Mouse (Mus musculus) cerebellum, adult 9-10 months (tissue): Measurements from ENCODE around the gene Limch1.
A peak's percentile ranks its signal among the peaks of the same experiment; 100 is the strongest.

Source experiments
- DNase-seq: peaks from one replicate; pipeline ENCODE4 v3.0.0; 2022

The Limch1 gene

DNA sequence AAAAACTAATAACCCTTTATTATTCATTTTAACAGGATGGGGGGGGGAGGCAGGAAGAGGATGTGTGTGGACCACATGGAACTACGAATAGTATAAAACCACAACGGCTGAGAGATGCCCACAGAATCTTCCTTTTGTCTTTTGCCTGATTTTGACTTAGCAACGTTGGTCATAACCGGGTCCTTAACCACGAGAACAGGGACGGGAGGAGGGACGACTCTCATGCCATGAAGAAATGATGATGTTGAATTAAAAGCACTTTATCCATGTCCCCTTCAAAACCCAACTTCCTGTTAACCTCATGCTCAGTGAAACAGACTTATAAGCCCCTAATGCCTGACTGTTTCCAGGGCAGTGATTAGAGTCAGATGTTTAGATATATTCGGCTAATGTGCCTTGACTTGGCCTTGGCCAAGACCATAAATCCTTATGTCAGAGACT is 41.0 kb downstream of the Limch1 start:
- DNase-seq, result no peak

GRCm38 (mm10) chr5:66789041-66789440 is 43.4 kb downstream of the Limch1 start:
- DNase-seq, result no peak

GRCm38 (mm10) chr5:66791161-66791560 is 45.5 kb downstream of the Limch1 start:
- DNase-seq, result peak; percentile 65

- no peak for DNase-seq
These were observed 47.6 kb downstream of the Limch1 start for GRCm38 (mm10) chr5:66793251-66793650.

DNA sequence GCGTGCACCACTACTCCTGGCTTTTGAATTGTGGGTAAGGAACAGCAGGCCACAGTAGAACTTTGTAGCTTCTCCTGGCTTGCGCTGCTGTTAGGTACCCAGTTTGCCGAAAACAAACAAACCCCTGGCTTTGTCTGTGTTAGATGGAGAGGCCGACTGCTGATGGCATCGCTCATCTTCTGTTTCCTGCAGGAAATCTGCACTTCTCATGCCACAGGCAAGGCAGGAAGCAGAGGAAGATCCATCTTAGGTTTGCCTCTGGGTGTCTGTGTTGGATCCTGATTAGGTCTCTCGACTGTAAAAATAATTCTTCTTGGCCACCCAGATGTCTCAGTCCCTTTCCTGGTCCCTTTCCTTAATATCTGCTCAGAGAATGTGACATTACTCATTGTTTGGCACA is 51.7 kb downstream of the Limch1 start:
- no peak for DNase-seq

DNA sequence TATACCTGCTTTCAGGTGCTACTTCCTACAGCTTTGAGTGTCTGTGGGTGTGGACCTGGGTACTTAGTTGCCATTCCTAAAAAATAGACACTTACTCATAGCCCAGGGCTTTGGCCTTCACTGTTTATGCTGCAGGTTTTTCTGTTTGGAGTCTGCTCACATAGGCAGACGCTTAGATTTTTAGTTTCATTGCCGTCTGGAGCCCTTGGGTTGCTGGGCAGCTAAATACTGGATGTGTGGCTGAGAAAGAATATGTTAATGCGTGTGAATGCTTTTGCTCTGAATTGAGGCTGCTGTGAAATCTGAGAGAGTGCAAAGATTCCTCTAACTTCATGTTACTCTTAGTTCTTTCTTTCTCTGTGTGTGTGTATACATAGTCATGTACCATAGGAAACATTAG is 52.5 kb downstream of the Limch1 start:
- DNase-seq, result no peak

- no peak for DNase-seq
These were observed 53.0 kb downstream of the Limch1 start for GRCm38 (mm10) chr5:66798591-66799003.

GRCm38 (mm10) chr5:66800243-66800642 is 54.6 kb downstream of the Limch1 start:
- DNase-seq, result no peak

DNA sequence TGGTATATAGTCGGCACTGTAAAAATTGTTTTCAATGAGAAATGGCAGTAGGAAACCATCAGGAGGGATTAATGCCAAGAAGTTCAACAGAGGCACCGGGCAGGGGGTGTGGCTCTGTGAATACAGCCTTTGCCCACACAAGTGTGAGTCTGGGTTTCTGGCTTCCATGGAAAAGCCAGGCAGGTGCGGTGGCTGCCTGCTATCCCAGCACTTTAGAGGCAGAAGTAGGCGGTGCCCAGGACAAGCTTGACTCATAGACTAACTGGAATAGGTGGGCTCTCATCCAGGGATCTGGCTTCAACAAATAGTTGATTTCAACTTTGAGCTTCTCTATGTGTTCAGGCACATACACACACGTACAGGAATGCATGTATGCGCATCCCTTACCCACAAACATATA is 55.4 kb downstream of the Limch1 start:
- no peak for DNase-seq

DNA sequence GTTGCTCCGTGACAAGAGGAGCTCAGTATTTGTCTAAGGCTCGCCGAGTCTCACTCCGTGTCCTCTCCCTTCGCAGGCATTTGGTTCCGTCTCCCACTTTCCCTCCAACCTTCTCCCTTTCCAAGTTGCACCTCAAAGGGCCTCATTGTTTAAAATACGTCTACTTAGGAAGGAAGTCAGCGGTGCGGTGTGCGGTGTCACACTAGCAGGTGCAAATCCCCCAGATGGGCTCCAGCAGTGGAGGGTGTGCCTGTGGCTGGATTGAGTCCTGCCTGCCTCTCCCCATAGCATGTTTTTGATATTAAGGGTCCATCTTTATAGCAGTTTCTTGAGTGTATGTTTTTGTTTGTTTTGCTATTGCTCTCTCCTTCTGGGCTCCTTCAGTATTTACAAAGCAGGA is 56.6 kb downstream of the Limch1 start:
- DNase-seq, result no peak

DNA sequence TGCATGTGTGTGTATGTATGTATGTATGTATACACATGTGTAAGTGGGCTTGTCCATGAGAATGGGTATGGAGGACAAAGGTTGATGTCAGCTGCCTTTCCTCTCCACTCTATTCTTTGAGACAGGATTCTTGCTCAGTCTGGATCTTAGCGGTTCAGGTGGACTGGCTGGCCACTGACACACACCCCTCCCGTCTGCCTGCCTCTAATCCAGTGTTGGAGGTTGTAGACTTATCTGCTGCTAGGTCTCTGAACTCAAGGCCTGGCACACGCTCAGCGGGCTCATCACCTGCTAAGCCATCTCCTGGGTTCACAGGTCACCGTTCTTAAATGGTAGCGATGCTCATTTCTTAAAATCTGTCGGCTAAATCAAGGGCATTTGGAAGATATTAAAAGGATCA is 60.7 kb downstream of the Limch1 start:
- no peak for DNase-seq

DNA sequence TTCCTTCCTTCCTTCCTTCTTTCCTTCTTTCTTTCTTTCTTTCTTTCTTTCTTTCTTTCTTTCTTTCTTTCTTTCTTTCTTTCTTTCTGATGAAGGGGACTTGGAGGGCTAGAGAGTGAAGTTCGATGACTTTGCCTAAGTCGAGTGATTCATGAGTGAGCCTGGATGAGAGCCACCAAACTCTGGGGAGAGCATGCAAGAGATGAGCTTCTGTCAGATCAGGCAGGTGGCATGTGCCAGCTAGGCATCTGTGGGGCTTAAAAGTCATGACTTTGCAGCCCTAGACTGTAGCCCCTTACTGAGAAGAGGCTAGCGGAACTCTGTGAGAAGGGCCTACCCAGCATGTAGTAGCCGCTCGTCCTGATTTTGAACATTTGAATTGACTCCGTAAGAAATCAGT is 62.1 kb downstream of the Limch1 start:
- DNase-seq, result no peak

DNA sequence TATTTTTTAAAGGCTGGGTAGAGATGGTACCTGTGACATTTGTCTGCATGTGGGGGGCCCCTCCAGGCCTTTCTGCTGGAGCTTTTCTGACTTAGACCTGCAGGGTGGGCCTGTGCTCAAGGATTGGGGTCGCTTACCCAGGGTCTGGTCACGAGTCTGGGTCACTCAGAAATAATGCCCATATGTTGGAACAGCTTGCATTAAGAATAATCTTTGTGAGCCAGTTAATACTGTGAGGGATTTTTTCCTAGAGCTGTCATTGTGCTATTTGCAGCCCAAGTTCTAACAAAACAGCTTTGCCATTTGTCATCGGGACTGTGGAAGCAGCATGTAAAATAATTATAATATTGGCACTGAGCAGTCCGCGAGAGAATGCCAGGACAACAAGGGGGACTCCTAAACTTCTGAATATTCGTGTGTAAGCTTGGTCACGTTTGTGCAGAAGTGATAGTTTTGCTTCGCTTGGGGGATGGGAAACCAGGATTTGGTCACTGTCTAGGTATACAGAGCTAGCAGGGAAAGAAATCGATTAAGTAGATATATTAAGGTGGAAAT is 63.5 kb downstream of the Limch1 start:
- DNase-seq, result no peak

GRCm38 (mm10) chr5:66810396-66810795 is 64.8 kb downstream of the Limch1 start:
- no peak for DNase-seq

GRCm38 (mm10) chr5:66814674-66815073 is 69.0 kb downstream of the Limch1 start:
- DNase-seq, result no peak

- no peak for DNase-seq
These were observed 70.2 kb downstream of the Limch1 start for GRCm38 (mm10) chr5:66815877-66816276.

- no peak for DNase-seq
These were observed 71.1 kb downstream of the Limch1 start for GRCm38 (mm10) chr5:66816751-66817150.

DNA sequence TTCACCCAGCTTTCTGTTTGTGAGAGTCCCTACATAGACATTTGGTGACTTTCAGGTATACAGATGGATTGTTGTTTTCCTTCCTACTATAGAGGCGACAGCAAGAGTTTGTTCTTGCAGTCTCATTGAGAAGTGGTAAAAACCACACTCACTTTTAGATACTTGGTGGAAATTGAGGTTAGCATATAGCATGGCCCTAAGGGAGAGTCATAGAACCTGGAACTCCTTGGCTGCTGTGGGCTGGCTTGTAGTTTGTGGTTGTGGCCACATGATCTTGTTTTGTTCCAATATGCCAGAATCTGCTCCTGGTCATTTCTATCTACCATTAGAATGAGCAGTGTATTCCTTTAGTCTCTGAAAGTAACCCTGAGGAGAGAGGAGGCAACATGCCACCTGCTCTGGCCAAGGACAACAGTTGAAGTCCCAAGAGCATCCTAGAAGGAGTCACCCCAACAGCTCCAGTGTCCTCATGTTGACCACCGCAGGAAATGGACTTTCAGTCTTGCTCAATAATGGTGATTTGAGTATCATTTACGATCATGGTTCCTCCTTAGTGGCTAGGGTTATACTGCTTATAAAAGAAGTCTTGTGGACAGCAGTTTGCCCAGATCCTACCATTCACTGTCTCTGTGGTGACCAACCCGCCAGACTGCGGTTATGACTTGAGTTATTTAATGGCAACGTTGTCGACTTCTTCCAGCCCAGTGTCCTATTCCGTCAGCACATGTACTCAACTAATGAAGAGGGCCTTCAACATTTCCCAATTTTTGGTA is 71.7 kb downstream of the Limch1 start:
- no peak for DNase-seq

- no peak for DNase-seq
These were observed 77.0 kb downstream of the Limch1 start for GRCm38 (mm10) chr5:66822500-66823205.

DNA sequence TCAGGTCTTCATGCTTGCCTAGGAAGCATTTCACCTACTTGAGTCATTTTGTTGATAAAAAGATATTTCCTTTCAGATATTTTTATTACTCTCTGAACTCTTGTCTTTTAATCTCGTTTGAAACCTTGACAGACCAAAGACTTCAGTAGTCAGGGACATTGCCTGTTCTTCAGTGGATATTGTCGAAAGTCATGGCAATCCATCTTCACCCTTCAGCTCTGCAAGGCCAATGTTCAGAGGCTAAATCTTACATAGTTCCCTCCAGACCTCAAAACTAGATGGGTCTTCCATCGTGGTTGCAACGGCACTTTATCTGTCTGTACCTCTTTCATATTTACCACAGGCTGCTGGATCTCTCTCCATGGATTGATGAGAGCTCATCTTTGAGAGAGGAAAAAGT is 80.0 kb downstream of the Limch1 start:
- no peak for DNase-seq

DNA sequence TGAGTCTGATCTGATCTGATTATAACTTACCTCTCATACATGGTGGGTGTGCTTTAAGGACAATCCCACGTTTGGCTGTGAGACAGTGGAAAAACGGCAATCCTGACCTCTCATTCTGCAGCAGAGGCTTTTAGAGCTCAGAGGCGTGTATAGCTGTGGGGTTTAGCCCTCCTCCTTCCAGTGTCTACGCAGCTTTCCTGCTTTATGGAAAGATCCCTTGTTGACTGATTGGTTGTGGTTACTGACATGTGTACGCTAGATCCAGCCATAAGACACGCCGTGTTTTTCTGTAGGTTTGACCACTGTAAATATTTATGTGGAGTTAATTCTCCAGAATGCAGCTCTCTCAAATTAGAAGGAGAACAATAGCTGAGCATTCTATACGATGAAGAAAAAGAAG is 81.2 kb downstream of the Limch1 start:
- DNase-seq, result no peak

GRCm38 (mm10) chr5:66829505-66829904 is 83.9 kb downstream of the Limch1 start:
- DNase-seq, result no peak

GRCm38 (mm10) chr5:66830206-66830605 is 84.6 kb downstream of the Limch1 start:
- DNase-seq, result no peak

GRCm38 (mm10) chr5:66834756-66835155 is 89.1 kb downstream of the Limch1 start:
- no peak for DNase-seq
